Mouse (Mus musculus) gastrocnemius, adult 2 months (tissue): Measurements from ENCODE around the gene Hkdc1. TPM values are rescaled to one million over a fixed set of nuclear protein-coding genes. Genes with fewer than 3 reads are reported as not detected.
A peak's percentile ranks its signal among the peaks of the same experiment; 100 is the strongest.

ENCODE experiments used
- DNase-seq: peaks from one replicate; pipeline ENCODE4 v3.0.0; 2022
- H3K27ac ChIP-seq: fragments of 200-600 bp; 2 replicates; pipeline ENCODE4 v1.8.1; 2022; ENCODE audit warnings: mild to moderate bottlenecking
- H3K4me3 ChIP-seq: fragments of 200-600 bp; 2 replicates; pipeline ENCODE4 v1.8.1; 2022; ENCODE audit warnings: mild to moderate bottlenecking, moderate library complexity
- CTCF ChIP-seq: fragments of 200-600 bp; IDR thresholded peaks from 2 replicates; pipeline ENCODE4 v1.8.1; 2022; ENCODE audit warnings: antibody characterized with exemption, mild to moderate bottlenecking, moderate library complexity
- intact Hi-C: fragments of 180-260 bp; cut with DNase I; formaldehyde crosslinking; loops from one replicate; pipeline ENCODE4 v1.15.1; 2025
- total RNA-seq, 2 experiments: library from RNA; stranded (reverse); gene quantifications; 2 replicates each; pipeline ENCODE4 v1.2.3; 2021

The Hkdc1 gene
- total RNA-seq, 2 experiments from 2014 or later: not detected

- no peak for DNase-seq
- TF ChIP-seq CTCF: no peak
- no peak overlapping the region for H3K27ac ChIP-seq
- no peak overlapping the region for H3K4me3 ChIP-seq
- intact Hi-C loops: no loop called here
Measured at GRCm38 (mm10) chr10:62413606-62413982, 8.7 kb downstream of the Hkdc1 start.

GRCm38 (mm10) chr10:62412906-62413605 is 9.2 kb downstream of the Hkdc1 start:
- no peak overlapping the region for H3K4me3 ChIP-seq
- intact Hi-C loops: no loop called here
- TF ChIP-seq CTCF: no peak
- DNase-seq: no peak
- no peak overlapping the region for H3K27ac ChIP-seq

GRCm38 (mm10) chr10:62411431-62412410 is 10.6 kb downstream of the Hkdc1 start:
- no peak for DNase-seq
- intact Hi-C loops: loop anchor here (1.0 kb wide), 1 partner anchor 136 kb away; no protein-coding TSS in a partner anchor
- no peak overlapping the region for H3K4me3 ChIP-seq
- no peak for TF ChIP-seq CTCF
- no peak overlapping the region for H3K27ac ChIP-seq

- intact Hi-C loops: loop anchor here (1.0 kb wide), 1 partner anchor 136 kb away; no protein-coding TSS in a partner anchor
- H3K4me3 ChIP-seq: no peak overlapping the region
- DNase-seq: peak; percentile 69
- TF ChIP-seq CTCF: peak; percentile 86
- H3K27ac ChIP-seq: no peak overlapping the region
Measured at GRCm38 (mm10) chr10:62410943-62411342, 11.3 kb downstream of the Hkdc1 start.

- TF ChIP-seq CTCF: no peak
- intact Hi-C loops: no loop called here
- no peak overlapping the region for H3K27ac ChIP-seq
- peak overlapping the region; percentile 39 for H3K4me3 ChIP-seq
- DNase-seq: peak; percentile 68
Measured at GRCm38 (mm10) chr10:62404901-62405300, 17.4 kb downstream of the Hkdc1 start.

- H3K27ac ChIP-seq: no peak overlapping the region
- TF ChIP-seq CTCF: no peak
- intact Hi-C loops: no loop called here
- DNase-seq: peak; percentile 66
- H3K4me3 ChIP-seq: no peak overlapping the region; the same call in 1 of the 2 replicates
Measured at GRCm38 (mm10) chr10:62401641-62402111, 20.6 kb downstream of the Hkdc1 start.

- DNase-seq: no peak
- intact Hi-C loops: no loop called here
- Histone ChIP-seq H3K27ac (no peak overlapping the region), H3K4me3 (no peak overlapping the region)
- peak; percentile 5; the same call in 1 of the 2 replicates for TF ChIP-seq CTCF
Measured at GRCm38 (mm10) chr10:62383011-62383410, 39.3 kb downstream of the Hkdc1 start.

- intact Hi-C loops: no loop called here
- no peak overlapping the region for H3K27ac ChIP-seq
- no peak overlapping the region for H3K4me3 ChIP-seq
- peak; percentile 39; the same call in 1 of the 2 replicates for TF ChIP-seq CTCF
- DNase-seq: no peak
Measured at GRCm38 (mm10) chr10:62380936-62381335, 41.4 kb downstream of the Hkdc1 start.

GRCm38 (mm10) chr10:62379808-62380207 is 42.5 kb downstream of the Hkdc1 start, which contains the start of gene Hk1:
Gene Hk1, minus strand, starts transcription at chr10:62379908.
- DNase-seq: no peak
- intact Hi-C loops: no loop called here
- no peak within 1 kb of the TSS for H3K4me3 ChIP-seq
- TF ChIP-seq CTCF: no peak
- H3K27ac ChIP-seq: no peak within 1 kb of the TSS

GRCm38 (mm10) chr10:62358827-62359226 is 63.5 kb downstream of the Hkdc1 start:
- intact Hi-C loops: no loop called here
- Histone ChIP-seq H3K4me3 (no peak overlapping the region), H3K27ac (no peak overlapping the region)
- DNase-seq: no peak
- peak; percentile 23; the same call in 1 of the 2 replicates for TF ChIP-seq CTCF

GRCm38 (mm10) chr10:62356105-62356730 is 66.1 kb downstream of the Hkdc1 start:
- TF ChIP-seq CTCF: no peak
- no peak overlapping the region for H3K27ac ChIP-seq
- DNase-seq: no peak
- intact Hi-C loops: no loop called here
- H3K4me3 ChIP-seq: no peak overlapping the region

GRCm38 (mm10) chr10:62345147-62345546 is 77.1 kb downstream of the Hkdc1 start:
- TF ChIP-seq CTCF: no peak
- H3K27ac ChIP-seq: no peak overlapping the region
- H3K4me3 ChIP-seq: no peak overlapping the region
- DNase-seq: no peak
- intact Hi-C loops: no loop called here
